Mouse (Mus musculus) central nervous system, embryonic 14 days (tissue): ENCODE data around the gene Fkbp4. TPM values are rescaled to one million over a fixed set of nuclear protein-coding genes. Genes with fewer than 3 reads are reported as not detected.

Experiments used
- polyA plus RNA-seq: library from polyadenylated mRNA; depleted of rRNA; stranded (reverse); fragments of >200 nt; gene quantifications from 2 replicates; pipeline ENCODE4 v1.2.3, GENCODE M21; 2012; rRNA removed

Fkbp4 gene
- 258 and 290 TPM in 2 replicates for polyA plus RNA-seq

DNA sequence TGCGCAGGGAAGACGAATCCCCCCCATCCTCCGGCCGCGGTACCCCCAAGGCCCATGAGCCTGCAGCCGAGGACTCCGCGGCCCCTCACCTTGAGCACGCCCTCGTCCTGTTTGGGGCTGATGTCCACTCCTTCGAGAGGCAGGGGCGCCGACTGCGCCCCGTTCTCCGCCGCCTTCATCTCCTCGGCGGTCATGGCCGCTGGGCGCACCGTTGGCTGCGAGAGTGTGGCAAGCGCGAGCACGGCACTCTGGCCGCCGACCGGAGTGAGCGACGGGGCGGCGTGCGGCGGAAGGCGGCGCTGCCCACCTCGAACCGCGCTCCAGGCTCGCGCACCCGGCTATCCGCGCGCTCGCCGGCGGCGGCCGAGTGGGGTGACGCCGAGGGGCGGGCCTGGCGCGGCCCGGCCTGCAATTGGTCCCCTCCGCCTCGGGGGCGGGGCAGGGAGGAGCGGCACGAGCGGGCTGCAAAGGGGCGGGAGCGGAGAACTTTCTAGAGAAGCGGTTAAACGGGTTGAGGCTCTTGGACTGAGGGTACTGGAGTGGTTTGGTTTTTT is at the start of gene Fkbp4:
TSS of gene Fkbp4 (minus strand) at position 361 of the 554 bp plus-strand sequence.

GRCm38 (mm10) chr6:128424269-128425019 is 14.0 kb downstream of the Fkbp4 start, which contains the start of gene Itfg2:
Itfg2 (minus strand) TSS chr6:128424931.

GRCm38 (mm10) chr6:128398996-128399395 is 39.5 kb downstream of the Fkbp4 start, which contains the start of gene Nrip2:
Nrip2 (plus strand) TSS chr6:128399296.

Other genes with a start within 250 kb of the Fkbp4 start
- 0.45 and 1.3 TPM in 2 replicates for gene Tead4, start 137.9 kb downstream of the Fkbp4 start, polyA plus RNA-seq
- 34.5 and 40.2 TPM in 2 replicates for gene Tulp3, start 82.8 kb downstream of the Fkbp4 start, polyA plus RNA-seq
- gene Rhno1, start 75.8 kb downstream of the Fkbp4 start, polyA plus RNA-seq: 42.5 and 43.0 TPM in 2 replicates
- 50.6 and 65.2 TPM in 2 replicates for gene Foxm1, start 75.7 kb downstream of the Fkbp4 start, polyA plus RNA-seq
- gene Tex52, start 63.2 kb downstream of the Fkbp4 start, polyA plus RNA-seq: 1.0 and 1.8 TPM in 2 replicates
- gene Gm44596, start 63.2 kb downstream of the Fkbp4 start, polyA plus RNA-seq: not detected in 2 replicates
- 5.3 and 7.5 TPM in 2 replicates for gene Nrip2, start 39.4 kb downstream of the Fkbp4 start, polyA plus RNA-seq
- gene Itfg2, start 13.7 kb downstream of the Fkbp4 start, polyA plus RNA-seq: 34.6 and 38.2 TPM in 2 replicates
- 0.08 TPM in 1 of 2 replicates, not detected in the other for gene Pzp, start 88.0 kb upstream of the Fkbp4 start, polyA plus RNA-seq
- gene A2ml1, start 142.9 kb upstream of the Fkbp4 start, polyA plus RNA-seq: 0.93 and 1.3 TPM in 2 replicates
- gene Klrb1a, start 184.9 kb upstream of the Fkbp4 start, polyA plus RNA-seq: not detected in 2 replicates
- gene Clec2h, start 223.7 kb upstream of the Fkbp4 start, polyA plus RNA-seq: not detected in 2 replicates